Mouse (Mus musculus) midbrain, embryonic 15.5 days (tissue): Measurements from ENCODE around the gene Phrf1. TPM values are rescaled to one million over a fixed set of nuclear protein-coding genes. Genes with fewer than 3 reads are reported as not detected.

Experiments used
- ATAC-seq: fragments of 200-750 bp; cut with Nextera tagmentation; replicated peaks from 2 replicates; pipeline ENCODE4 v1.8.0; 2017; ENCODE audit warnings: moderate TSS enrichment
- H3K27ac ChIP-seq: fragments of 300-500 bp; sonication (generic); 2 replicates; pipeline ENCODE4 v1.5.1; 2015; ENCODE audit warnings: mild to moderate bottlenecking, inconsistent platforms
- H3K27me3 ChIP-seq: fragments of 300-500 bp; sonication (generic); replicated peaks from 2 replicates; pipeline ENCODE4 v1.6.1; 2015; ENCODE audit warnings: inconsistent platforms
- H3K36me3 ChIP-seq: fragments of 300-500 bp; sonication (generic); replicated peaks from 2 replicates; pipeline ENCODE4 v1.6.1; 2015; ENCODE audit warnings: inconsistent platforms
- H3K4me1 ChIP-seq: fragments of 300-500 bp; sonication (generic); 2 replicates; pipeline ENCODE4 v1.6.1; 2015; ENCODE audit warnings: inconsistent platforms
- H3K4me2 ChIP-seq: fragments of 300-500 bp; sonication (generic); 2 replicates; pipeline ENCODE4 v1.6.1; 2015; ENCODE audit warnings: inconsistent platforms, mild to moderate bottlenecking, moderate library complexity
- H3K4me3 ChIP-seq: fragments of 300-500 bp; sonication (generic); 2 replicates; pipeline ENCODE4 v1.5.1; 2015; ENCODE audit warnings: mild to moderate bottlenecking, inconsistent platforms
- H3K9ac ChIP-seq: fragments of 300-500 bp; sonication (generic); 2 replicates; pipeline ENCODE4 v1.6.1; 2015; ENCODE audit warnings: mild to moderate bottlenecking, inconsistent platforms
- H3K9me3 ChIP-seq: fragments of 300-500 bp; sonication (generic); 2 replicates; pipeline ENCODE4 v1.6.1; 2016; ENCODE audit warnings: inconsistent platforms
- WGBS: fragments of 180-500 bp; shearing (Covaris S2); methylation state at CpG from one replicate; pipeline ENCODE4 v1.1.7; 2015; ENCODE audit warnings: mixed read lengths; 5-methylcytosine and 5-hydroxymethylcytosine counted together
- polyA plus RNA-seq: library from polyadenylated mRNA; unstranded; fragments of >200 nt; fragmentation: Nextera tagmentation; extraction: Ambion mirVana; gene quantifications from 2 replicates; pipeline ENCODE4 v1.2.1, GENCODE M21; 2015

Gene Phrf1
- polyA plus RNA-seq, 1 experiment from 2014 or later, result 77.3 TPM

DNA sequence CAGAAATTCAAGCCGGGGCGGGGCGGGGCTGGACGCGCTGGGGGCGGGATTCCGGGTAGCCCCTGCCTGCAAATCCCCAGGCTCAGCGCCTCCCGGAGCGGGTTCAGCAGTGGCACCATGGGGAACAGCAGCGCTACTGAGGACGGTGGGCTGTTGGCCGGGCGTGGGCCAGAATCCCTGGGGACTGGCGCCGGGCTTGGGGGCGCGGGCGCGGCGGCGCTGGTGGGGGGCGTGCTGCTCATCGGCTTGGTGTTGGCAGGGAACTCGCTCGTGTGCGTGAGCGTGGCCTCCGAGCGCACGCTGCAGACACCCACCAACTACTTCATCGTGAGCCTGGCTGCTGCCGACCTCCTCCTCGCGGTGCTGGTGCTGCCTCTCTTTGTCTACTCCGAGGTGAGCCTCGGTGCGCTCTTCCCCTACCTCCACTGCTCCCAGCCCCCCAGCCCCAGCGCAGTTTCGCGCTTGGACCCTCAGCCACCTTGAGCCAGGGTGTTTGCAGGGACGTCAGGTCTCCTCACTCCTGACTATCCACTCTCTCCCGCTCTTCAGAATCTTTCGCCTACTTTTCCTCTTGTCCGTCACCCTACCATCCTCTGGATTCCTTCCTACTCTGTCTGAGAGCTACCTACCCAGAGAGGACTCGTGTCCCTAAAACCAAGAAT, 63.5 kb downstream of the Phrf1 start, which contains the start of gene Drd4:
Gene Drd4, plus strand, starts transcription at position 86 of the 662 bp plus-strand sequence.
- Histone ChIP-seq H3K9me3 (no peaks in the 10 kb centered on the region), H3K27me3 (peaks cover 46% of the 10 kb centered on the region), H3K36me3 (0 out of 2 replicates have a peak, but pooled peaks cover 3% of the 10 kb centered on the region), H3K9ac (peak within 1 kb of the TSS; percentile 54), H3K27ac (no peak within 1 kb of the TSS), H3K4me2 (peak within 1 kb of the TSS; percentile 91), H3K4me1 (peaks cover 30% of the 10 kb centered on the region), H3K4me3 (peak within 1 kb of the TSS; percentile 47)
- WGBS, result 1% methylated on average over 46 of the region's 46 CpGs
- peak; percentile 63 for ATAC-seq

GRCm38 (mm10) chr7:141292583-141293388, 64.2 kb downstream of the Phrf1 start:
- Histone ChIP-seq H3K9me3 (no peaks in the 10 kb centered on the region), H3K27ac (no peak overlapping the region), H3K4me2 (peak overlapping the region; percentile 91), H3K4me3 (peak overlapping the region; percentile 47), H3K36me3 (0 out of 2 replicates have a peak, but pooled peaks cover 3% of the 10 kb centered on the region), H3K27me3 (peaks cover 46% of the 10 kb centered on the region), H3K4me1 (peaks cover 30% of the 10 kb centered on the region), H3K9ac (no peak overlapping the region; the same call in 1 of the 2 replicates)
- ATAC-seq, result no peak
- 20% methylated on average over 15 of the region's 15 CpGs for WGBS

DNA sequence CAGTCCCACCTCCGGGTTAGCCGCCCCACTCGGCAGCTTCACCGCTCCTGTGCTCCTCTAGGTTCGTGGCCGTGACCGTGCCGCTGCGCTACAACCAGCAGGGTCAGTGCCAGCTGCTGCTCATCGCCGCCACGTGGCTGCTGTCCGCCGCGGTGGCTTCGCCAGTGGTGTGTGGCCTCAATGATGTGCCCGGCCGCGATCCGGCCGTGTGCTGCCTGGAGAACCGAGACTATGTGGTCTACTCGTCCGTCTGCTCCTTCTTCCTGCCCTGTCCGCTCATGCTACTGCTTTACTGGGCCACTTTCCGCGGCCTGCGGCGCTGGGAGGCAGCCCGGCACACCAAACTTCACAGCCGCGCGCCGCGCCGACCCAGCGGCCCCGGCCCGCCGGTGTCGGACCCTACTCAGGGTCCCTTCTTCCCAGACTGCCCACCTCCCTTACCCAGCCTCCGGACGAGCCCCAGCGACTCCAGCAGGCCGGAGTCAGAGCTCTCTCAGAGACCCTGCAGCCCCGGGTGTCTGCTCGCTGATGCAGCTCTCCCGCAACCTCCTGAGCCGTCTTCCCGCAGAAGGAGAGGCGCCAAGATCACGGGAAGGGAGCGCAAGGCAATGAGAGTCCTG, 65.4 kb downstream of the Phrf1 start:
- peak overlapping the region; percentile 27; the same call in 1 of the 2 replicates for H3K9ac ChIP-seq
- H3K27me3 ChIP-seq, result peaks cover 46% of the 10 kb centered on the region

DNA sequence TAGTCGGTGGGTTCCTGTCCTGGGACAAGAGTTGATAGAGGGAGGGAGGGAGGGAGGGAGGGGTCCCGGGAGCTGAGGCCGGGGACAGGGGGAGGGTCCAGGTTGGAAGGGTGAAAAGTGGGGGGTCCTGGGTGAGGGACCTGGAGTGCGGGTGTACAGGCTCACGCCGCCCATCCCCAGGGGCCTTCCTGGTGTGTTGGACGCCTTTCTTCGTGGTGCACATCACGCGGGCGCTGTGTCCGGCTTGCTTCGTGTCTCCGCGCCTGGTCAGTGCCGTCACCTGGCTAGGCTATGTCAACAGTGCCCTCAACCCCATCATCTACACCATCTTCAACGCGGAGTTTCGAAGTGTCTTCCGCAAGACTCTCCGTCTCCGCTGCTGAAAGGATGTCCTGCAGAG, 65.9 kb downstream of the Phrf1 start:
- Histone ChIP-seq H3K27me3 (peaks cover 46% of the 10 kb centered on the region), H3K4me1 (peaks cover 30% of the 10 kb centered on the region), H3K4me2 (peak overlapping the region; percentile 66), H3K9me3 (no peaks in the 10 kb centered on the region), H3K9ac (no peak overlapping the region), H3K36me3 (peaks cover 6% of the 10 kb centered on the region; the same call in 1 of the 2 replicates), H3K27ac (no peak overlapping the region), H3K4me3 (0 out of 2 replicates have a peak overlapping the region, but pooled peaks have one; percentile 35)
- 8% methylated on average over 22 of the region's 22 CpGs for WGBS
- no peak for ATAC-seq

More for the DNA sequence above, 65.4 kb downstream of the Phrf1 start:
- Histone ChIP-seq H3K36me3 (0 out of 2 replicates have a peak, but pooled peaks cover 3% of the 10 kb centered on the region), H3K4me2 (peak overlapping the region; percentile 66), H3K27ac (no peak overlapping the region), H3K4me3 (peak overlapping the region; percentile 35), H3K9me3 (no peaks in the 10 kb centered on the region), H3K4me1 (peaks cover 30% of the 10 kb centered on the region)
- ATAC-seq, result no peak
- 1% methylated on average over 53 of the region's 53 CpGs for WGBS

- H3K36me3 ChIP-seq, result peaks cover 19% of the 10 kb centered on the region; the same call in 1 of the 2 replicates
- 83% methylated on average over 3 of the region's 3 CpGs for WGBS
- H3K4me1 ChIP-seq, result peaks cover 13% of the 10 kb centered on the region
- H3K27ac ChIP-seq, result no peak overlapping the region
- no peak for ATAC-seq
- H3K27me3 ChIP-seq, result peaks cover 27% of the 10 kb centered on the region
- no peaks in the 10 kb centered on the region for H3K9me3 ChIP-seq
- H3K4me3 ChIP-seq, result no peak overlapping the region
- no peak overlapping the region for H3K4me2 ChIP-seq
- no peak overlapping the region for H3K9ac ChIP-seq
These were observed 69.5 kb downstream of the Phrf1 start for GRCm38 (mm10) chr7:141297926-141298650.

GRCm38 (mm10) chr7:141299175-141299574, 70.6 kb downstream of the Phrf1 start:
- 94% methylated on average over 8 of the region's 8 CpGs for WGBS
- H3K36me3 ChIP-seq, result peaks cover 27% of the 10 kb centered on the region
- ATAC-seq, result no peak

DNA sequence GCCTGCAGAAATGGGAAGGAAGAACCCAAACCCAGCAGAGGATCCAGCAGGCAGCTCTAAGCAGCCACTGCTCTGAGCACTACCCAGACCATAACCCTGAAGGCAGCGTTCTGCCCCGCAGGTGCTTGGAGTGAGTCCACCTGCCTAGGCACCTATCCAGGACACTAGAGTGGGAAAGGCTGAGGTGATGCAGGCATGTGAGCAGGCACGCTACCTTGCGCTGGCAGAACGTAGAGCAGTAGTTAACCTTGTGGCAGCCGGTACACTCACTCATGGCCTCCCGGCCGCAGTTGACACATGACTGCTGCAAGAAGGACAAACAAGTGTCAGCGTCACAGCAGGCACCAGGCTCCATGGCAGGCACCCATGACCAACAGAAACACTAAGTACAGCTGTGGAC, 72.8 kb downstream of the Phrf1 start:
- ATAC-seq, result no peak
- H3K36me3 ChIP-seq, result peaks cover 39% of the 10 kb centered on the region

More at GRCm38 (mm10) chr7:141299175-141299574, 70.6 kb downstream of the Phrf1 start:
- Histone ChIP-seq H3K27ac (no peak overlapping the region), H3K9ac (no peak overlapping the region), H3K27me3 (peaks cover 16% of the 10 kb centered on the region), H3K4me3 (no peak overlapping the region), H3K9me3 (no peaks in the 10 kb centered on the region), H3K4me1 (peaks cover 3% of the 10 kb centered on the region), H3K4me2 (no peak overlapping the region)

GRCm38 (mm10) chr7:141302702-141303268, 74.2 kb downstream of the Phrf1 start:
- H3K9me3 ChIP-seq, result no peaks in the 10 kb centered on the region
- H3K36me3 ChIP-seq, result peaks cover 48% of the 10 kb centered on the region
- WGBS, result 81% methylated on average over 1 of the region's 1 CpGs
- no peak overlapping the region for H3K4me3 ChIP-seq
- no peak overlapping the region for H3K9ac ChIP-seq
- no peak overlapping the region for H3K4me2 ChIP-seq
- ATAC-seq, result no peak
- no peak overlapping the region for H3K27ac ChIP-seq
- H3K27me3 ChIP-seq, result no peaks in the 10 kb centered on the region
- no peaks in the 10 kb centered on the region for H3K4me1 ChIP-seq

More for the DNA sequence above, 72.8 kb downstream of the Phrf1 start:
- no peak overlapping the region for H3K27ac ChIP-seq
- H3K9me3 ChIP-seq, result no peaks in the 10 kb centered on the region
- WGBS, result 98% methylated on average over 9 of the region's 9 CpGs
- no peaks in the 10 kb centered on the region for H3K27me3 ChIP-seq
- H3K4me2 ChIP-seq, result no peak overlapping the region
- no peak overlapping the region for H3K9ac ChIP-seq
- H3K4me1 ChIP-seq, result no peaks in the 10 kb centered on the region
- no peak overlapping the region for H3K4me3 ChIP-seq

GRCm38 (mm10) chr7:141304537-141304936, 76.0 kb downstream of the Phrf1 start:
- WGBS, result 92% methylated on average over 4 of the region's 4 CpGs
- Histone ChIP-seq H3K27me3 (no peaks in the 10 kb centered on the region), H3K4me2 (no peak overlapping the region), H3K9me3 (no peaks in the 10 kb centered on the region), H3K4me1 (no peaks in the 10 kb centered on the region), H3K27ac (no peak overlapping the region), H3K9ac (no peak overlapping the region), H3K4me3 (no peak overlapping the region), H3K36me3 (peaks cover 55% of the 10 kb centered on the region)
- ATAC-seq, result no peak
